Mouse (Mus musculus) midbrain, embryonic 11.5 days (tissue): ENCODE data around the gene Slc25a36. TPM values are rescaled to one million over a fixed set of nuclear protein-coding genes. Genes with fewer than 3 reads are reported as not detected.

Experiments
- ATAC-seq: fragments of 200-750 bp; cut with Nextera tagmentation; 2 replicates; pipeline ENCODE4 v1.8.0; 2017; ENCODE audit warnings: moderate TSS enrichment, moderate library complexity; ENCODE audit not compliant: low FRiP score
- DNase-seq: peaks from one replicate; pipeline ENCODE4 v3.0.0; 2015; ENCODE audit warnings: low spot score; ENCODE audit errors: missing footprints
- H3K27ac ChIP-seq: fragments of 300-500 bp; sonication (generic); 2 replicates; pipeline ENCODE4 v1.5.1; 2014; ENCODE audit warnings: low read depth, low read length
- H3K27me3 ChIP-seq: fragments of 300-500 bp; sonication (generic); 2 replicates; pipeline ENCODE4 v1.6.1; 2014; ENCODE audit warnings: mild to moderate bottlenecking, low read length, moderate library complexity, mixed read lengths; ENCODE audit not compliant: control insufficient read depth, insufficient read depth
- H3K36me3 ChIP-seq: fragments of 300-500 bp; sonication (generic); 2 replicates; pipeline ENCODE4 v1.6.1; 2014; ENCODE audit warnings: mild to moderate bottlenecking, low read length, moderate library complexity, mixed read lengths; ENCODE audit not compliant: control insufficient read depth, insufficient read depth
- H3K4me1 ChIP-seq: fragments of 300-500 bp; sonication (generic); 2 replicates; pipeline ENCODE4 v1.6.1; 2014; ENCODE audit warnings: low read length; ENCODE audit not compliant: control insufficient read depth, insufficient read depth
- H3K4me2 ChIP-seq: fragments of 300-500 bp; sonication (generic); 2 replicates; pipeline ENCODE4 v1.6.1; 2014; ENCODE audit warnings: mild to moderate bottlenecking, moderate library complexity
- H3K4me3 ChIP-seq: fragments of 300-500 bp; sonication (generic); 2 replicates; pipeline ENCODE4 v1.5.1; 2014; ENCODE audit warnings: low read depth, low read length
- H3K9ac ChIP-seq: fragments of 300-500 bp; sonication (generic); 2 replicates; pipeline ENCODE4 v1.6.1; 2014; ENCODE audit warnings: low read length
- H3K9me3 ChIP-seq: fragments of 300-500 bp; sonication (generic); 2 replicates; pipeline ENCODE4 v1.6.1; 2016; ENCODE audit warnings: low read length; ENCODE audit not compliant: control insufficient read depth
- WGBS: fragments of 180-500 bp; shearing (Covaris S2); extraction: QIAGEN DNeasy Blood & Tissue Kit; methylation state at CpG from one replicate; pipeline ENCODE4 v1.1.7; 2014; 5-methylcytosine and 5-hydroxymethylcytosine counted together
- polyA plus RNA-seq: library from polyadenylated mRNA; unstranded; fragments of >200 nt; fragmentation: Nextera tagmentation; extraction: Ambion mirVana; gene quantifications from 2 replicates; pipeline ENCODE4 v1.2.1, GENCODE M21; 2014

The Slc25a36 gene
- polyA plus RNA-seq, 1 experiment from 2014 or later: 81.4 TPM

DNA sequence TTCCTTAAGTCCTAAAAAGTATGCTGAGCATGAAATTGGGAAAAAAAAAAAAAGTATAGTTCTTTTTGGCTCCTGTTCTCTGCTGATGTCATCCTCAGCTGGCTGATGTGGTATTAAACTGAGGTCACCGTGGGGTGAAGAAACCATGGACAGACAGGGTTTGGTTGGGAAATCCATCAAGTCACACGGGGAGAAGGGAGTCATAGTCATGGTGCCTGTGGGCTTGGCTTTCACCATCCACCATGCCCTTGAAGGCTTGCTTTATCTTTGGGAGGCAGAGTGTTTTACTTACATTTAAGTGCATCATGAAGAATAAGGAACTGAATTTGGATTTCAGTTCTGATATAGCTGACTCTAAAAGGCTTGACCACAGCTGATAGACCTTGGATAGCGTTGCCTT, 72.9 kb downstream of the Slc25a36 start:
- no peaks in the 10 kb centered on the region for H3K9me3 ChIP-seq
- no peak overlapping the region for H3K4me2 ChIP-seq
- DNase-seq (no peak), ATAC-seq (no peak)
- no peak overlapping the region for H3K27ac ChIP-seq
- H3K9ac ChIP-seq: no peak overlapping the region
- WGBS: 90% methylated on average over 3 of the region's 3 CpGs
- peaks cover 3% of the 10 kb centered on the region; the same call in 1 of the 2 replicates for H3K4me1 ChIP-seq
- no peaks in the 10 kb centered on the region for H3K36me3 ChIP-seq
- H3K27me3 ChIP-seq: no peaks in the 10 kb centered on the region
- H3K4me3 ChIP-seq: no peak overlapping the region

DNA sequence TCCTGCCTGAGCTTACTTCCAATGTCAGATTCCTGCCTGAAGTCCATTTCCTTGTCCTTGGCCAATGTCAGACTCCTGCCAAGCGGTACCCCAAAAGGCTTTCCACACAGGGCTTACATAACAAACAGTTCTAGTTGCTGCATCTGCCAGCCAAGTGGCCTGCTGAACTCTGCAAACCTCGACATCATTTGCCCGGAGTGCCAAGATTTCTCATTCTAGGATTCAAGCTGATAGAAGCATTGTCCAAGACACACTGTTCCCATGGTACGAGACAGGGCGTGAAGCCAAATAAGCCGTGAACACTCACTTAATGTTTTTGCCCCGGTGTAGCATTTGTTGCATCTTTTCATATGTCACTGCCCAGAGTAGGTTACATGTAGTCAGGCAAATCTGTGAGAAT, 74.3 kb downstream of the Slc25a36 start:
- ATAC-seq: no peak
- Histone ChIP-seq H3K4me1 (peaks cover 3% of the 10 kb centered on the region; the same call in 1 of the 2 replicates), H3K27ac (no peak overlapping the region), H3K9ac (no peak overlapping the region), H3K27me3 (no peaks in the 10 kb centered on the region), H3K9me3 (no peaks in the 10 kb centered on the region), H3K4me3 (no peak overlapping the region), H3K36me3 (no peaks in the 10 kb centered on the region), H3K4me2 (no peak overlapping the region)
- no peak for DNase-seq
- 95% methylated on average over 7 of the region's 7 CpGs for WGBS

DNA sequence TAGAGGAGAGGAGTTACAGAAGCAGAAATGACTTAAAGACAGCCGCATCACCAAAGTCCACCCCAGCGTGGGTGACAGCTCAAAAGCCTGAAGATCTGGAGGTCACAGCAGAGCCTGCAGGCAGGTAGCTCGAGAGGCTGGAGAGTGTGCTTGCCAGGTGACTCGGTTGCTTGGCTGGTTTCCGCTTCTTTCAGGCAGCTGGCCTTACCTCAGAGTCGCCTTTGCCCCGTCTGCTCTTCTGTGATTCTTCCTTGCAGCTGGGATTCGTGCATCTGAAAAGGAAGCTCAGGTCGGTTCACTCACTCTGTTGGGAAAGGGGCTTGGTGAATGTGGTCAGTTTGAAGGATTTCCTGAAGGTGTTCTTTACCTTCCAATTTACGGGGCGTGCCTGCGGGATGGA, 83.6 kb downstream of the Slc25a36 start:
- 79% methylated on average over 12 of the region's 12 CpGs for WGBS

DNA sequence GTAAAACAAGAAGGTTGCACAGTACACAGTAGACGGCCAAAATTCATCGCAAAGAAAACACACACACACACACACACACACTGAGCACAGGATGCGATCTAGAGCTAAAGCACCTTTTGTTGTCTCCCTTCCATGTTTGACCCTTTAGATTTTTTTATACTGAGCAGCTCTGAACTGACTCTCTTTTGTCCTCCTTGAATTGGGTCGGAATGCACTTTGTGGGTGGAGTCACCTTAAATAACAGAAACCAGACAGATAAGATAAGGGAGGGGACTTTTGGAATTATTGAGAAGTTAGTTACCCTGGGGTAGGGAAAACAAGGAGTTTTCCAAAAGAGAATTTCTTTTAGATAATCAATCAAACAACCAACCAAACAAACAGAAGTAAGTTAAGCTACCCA, 85.0 kb downstream of the Slc25a36 start:
- Histone ChIP-seq H3K9ac (no peak overlapping the region), H3K9me3 (no peaks in the 10 kb centered on the region), H3K27ac (no peak overlapping the region), H3K27me3 (no peaks in the 10 kb centered on the region), H3K4me1 (no peaks in the 10 kb centered on the region), H3K4me3 (no peak overlapping the region), H3K4me2 (no peak overlapping the region), H3K36me3 (no peaks in the 10 kb centered on the region)
- 91% methylated on average over 4 of the region's 4 CpGs for WGBS
- ATAC-seq: no peak
- peak; percentile 76 for DNase-seq

More for the DNA sequence above, 83.6 kb downstream of the Slc25a36 start:
- Histone ChIP-seq H3K36me3 (no peaks in the 10 kb centered on the region), H3K4me2 (no peak overlapping the region), H3K9me3 (no peaks in the 10 kb centered on the region), H3K27me3 (no peaks in the 10 kb centered on the region), H3K9ac (no peak overlapping the region), H3K27ac (no peak overlapping the region), H3K4me3 (no peak overlapping the region), H3K4me1 (no peaks in the 10 kb centered on the region)
- peak; percentile 75 for DNase-seq
- ATAC-seq: no peak

Other genes with a start within 250 kb of the Slc25a36 start
- 63.8 and 71.8 TPM in 2 replicates for gene Pxylp1, start 218.5 kb downstream of the Slc25a36 start, polyA plus RNA-seq
- 107 and 115 TPM in 2 replicates for gene Spsb4, start 92.3 kb downstream of the Slc25a36 start, polyA plus RNA-seq